Mouse (Mus musculus): ENCODE measurements at regions not wholly inside any gene's neighbourhood (a gene's known extent, or its start where the extent isn't known, plus 50 kb on each side); places are given as distances from the start of the nearest gene placed in this dataset.

DNA sequence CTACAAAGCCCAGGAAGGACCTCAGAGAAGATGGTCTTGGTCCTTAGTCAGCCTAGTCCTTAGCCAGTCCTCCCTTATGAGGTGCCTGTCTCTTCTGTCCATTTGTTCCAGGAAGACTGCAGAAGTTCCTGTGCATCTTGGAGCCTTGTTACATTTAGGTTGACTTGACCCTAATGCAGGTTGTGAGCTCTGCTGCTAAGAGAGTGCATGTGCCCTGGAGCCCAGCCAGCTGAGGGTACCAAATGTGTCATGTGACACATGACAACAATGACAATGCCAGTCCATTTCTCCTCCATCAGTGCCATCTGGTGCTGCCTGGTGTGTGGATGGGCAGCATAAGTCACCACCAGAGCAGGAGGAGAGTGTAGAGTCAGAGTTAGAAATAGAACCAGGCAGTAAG is 61.7 kb upstream of the Gm12830 start:
- DNase-seq (ENCODE audit: low read depth, low spot score) = no peak
- Histone ChIP-seq H3K27me3 (ENCODE audit: control insufficient read depth, insufficient read depth, low read length, poor library complexity, severe bottlenecking) (no peaks in the 10 kb centered on the region), H3K36me3 (ENCODE audit: control insufficient read depth, insufficient read depth, low read length, poor library complexity, severe bottlenecking) (no peaks in the 10 kb centered on the region)

DNA sequence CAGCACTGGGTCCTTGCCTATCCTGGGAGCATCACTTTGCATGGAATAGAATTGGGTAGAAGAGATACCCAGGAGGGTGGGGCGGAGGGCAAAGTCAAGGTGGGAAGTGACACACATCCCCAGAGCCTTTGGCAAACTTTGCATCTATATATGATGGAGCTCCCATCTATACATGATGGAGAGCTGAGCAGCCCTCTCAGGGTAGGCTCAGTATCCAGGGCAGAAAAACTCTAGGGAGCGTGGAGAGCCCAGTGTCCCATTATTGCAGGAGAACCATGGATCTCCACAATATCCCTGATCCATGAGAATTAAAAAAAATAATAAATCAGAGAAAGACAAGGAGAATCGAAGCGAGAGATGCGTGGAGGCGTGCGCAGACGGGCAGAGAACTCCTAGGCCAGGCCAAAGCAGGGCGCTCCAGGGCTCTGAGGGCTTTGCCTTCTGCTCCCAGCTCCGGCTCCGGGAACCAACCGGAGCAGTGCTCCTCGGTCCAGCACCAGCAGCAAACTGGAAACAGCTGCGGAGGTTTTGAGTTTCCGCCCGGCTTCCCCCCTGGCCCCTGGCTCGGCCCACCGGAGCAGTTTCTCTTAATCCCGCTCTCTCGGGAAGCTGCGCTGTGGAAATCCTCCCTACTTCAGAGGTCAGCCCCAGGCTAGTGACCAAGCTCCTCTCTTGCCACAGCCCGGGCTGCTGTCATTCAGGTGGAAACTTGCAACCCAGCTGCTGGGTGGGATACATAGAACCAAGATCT is 54.7 kb upstream of the Gm12830 start:
- Histone ChIP-seq H3K27me3 (ENCODE audit: control insufficient read depth, insufficient read depth, low read length, poor library complexity, severe bottlenecking) (no peaks in the 10 kb centered on the region), H3K36me3 (ENCODE audit: control insufficient read depth, insufficient read depth, low read length, poor library complexity, severe bottlenecking) (no peaks in the 10 kb centered on the region)
- DNase-seq (ENCODE audit: low read depth, low spot score) = no peak
